Mouse (Mus musculus) CD4-positive, CD25-positive, alpha-beta regulatory T cell, adult 2 months (primary cell): ENCODE measurements around the gene Chrm3.

ENCODE experiments used
- DNase-seq: peaks from one replicate; pipeline ENCODE4 v3.0.0-alpha.2; 2012; ENCODE audit warnings: low read depth, low spot score

Chrm3 gene

GRCm38 (mm10) chr13:9993571-9993970 is 367.1 kb downstream of the Chrm3 start:
- no peak for DNase-seq

GRCm38 (mm10) chr13:9992640-9993039 is 368.0 kb downstream of the Chrm3 start:
- DNase-seq: no peak

- DNase-seq: no peak
These were observed 375.0 kb downstream of the Chrm3 start for GRCm38 (mm10) chr13:9985648-9986047.

GRCm38 (mm10) chr13:9983293-9983692 is 377.4 kb downstream of the Chrm3 start:
- no peak for DNase-seq

GRCm38 (mm10) chr13:9977699-9978098 is 382.9 kb downstream of the Chrm3 start:
- no peak for DNase-seq

GRCm38 (mm10) chr13:9973742-9974321 is 386.8 kb downstream of the Chrm3 start:
- DNase-seq: no peak

- no peak for DNase-seq
These were observed 388.8 kb downstream of the Chrm3 start for GRCm38 (mm10) chr13:9971845-9972244.

- no peak for DNase-seq
These were observed 408.0 kb downstream of the Chrm3 start for GRCm38 (mm10) chr13:9952619-9953018.

GRCm38 (mm10) chr13:9951376-9951775 is 409.3 kb downstream of the Chrm3 start:
- no peak for DNase-seq

- peak; percentile 9 for DNase-seq
These were observed 411.6 kb downstream of the Chrm3 start for GRCm38 (mm10) chr13:9949091-9949490.

- no peak for DNase-seq
These were observed 420.5 kb downstream of the Chrm3 start for GRCm38 (mm10) chr13:9940186-9940585.

GRCm38 (mm10) chr13:9938798-9939485 is 421.7 kb downstream of the Chrm3 start:
- DNase-seq: no peak

- DNase-seq: no peak
These were observed 427.9 kb downstream of the Chrm3 start for GRCm38 (mm10) chr13:9932714-9933113.

- DNase-seq: no peak
These were observed 430.0 kb downstream of the Chrm3 start for GRCm38 (mm10) chr13:9930606-9931005.

GRCm38 (mm10) chr13:9929978-9930377 is 430.7 kb downstream of the Chrm3 start:
- no peak for DNase-seq

- no peak for DNase-seq
These were observed 439.5 kb downstream of the Chrm3 start for GRCm38 (mm10) chr13:9921150-9921549.

- no peak for DNase-seq
These were observed 447.9 kb downstream of the Chrm3 start for GRCm38 (mm10) chr13:9912697-9913096.

- DNase-seq: no peak
These were observed 451.9 kb downstream of the Chrm3 start for GRCm38 (mm10) chr13:9908707-9909106.

- no peak for DNase-seq
These were observed 453.4 kb downstream of the Chrm3 start for GRCm38 (mm10) chr13:9907202-9907601.

GRCm38 (mm10) chr13:9904455-9904854 is 456.2 kb downstream of the Chrm3 start:
- DNase-seq: no peak

- no peak for DNase-seq
These were observed 459.8 kb downstream of the Chrm3 start for GRCm38 (mm10) chr13:9900653-9901385.

GRCm38 (mm10) chr13:9898664-9899369 is 461.8 kb downstream of the Chrm3 start:
- no peak for DNase-seq
